Mouse (Mus musculus): ENCODE data around the gene Tmc2.

Gene Tmc2

DNA sequence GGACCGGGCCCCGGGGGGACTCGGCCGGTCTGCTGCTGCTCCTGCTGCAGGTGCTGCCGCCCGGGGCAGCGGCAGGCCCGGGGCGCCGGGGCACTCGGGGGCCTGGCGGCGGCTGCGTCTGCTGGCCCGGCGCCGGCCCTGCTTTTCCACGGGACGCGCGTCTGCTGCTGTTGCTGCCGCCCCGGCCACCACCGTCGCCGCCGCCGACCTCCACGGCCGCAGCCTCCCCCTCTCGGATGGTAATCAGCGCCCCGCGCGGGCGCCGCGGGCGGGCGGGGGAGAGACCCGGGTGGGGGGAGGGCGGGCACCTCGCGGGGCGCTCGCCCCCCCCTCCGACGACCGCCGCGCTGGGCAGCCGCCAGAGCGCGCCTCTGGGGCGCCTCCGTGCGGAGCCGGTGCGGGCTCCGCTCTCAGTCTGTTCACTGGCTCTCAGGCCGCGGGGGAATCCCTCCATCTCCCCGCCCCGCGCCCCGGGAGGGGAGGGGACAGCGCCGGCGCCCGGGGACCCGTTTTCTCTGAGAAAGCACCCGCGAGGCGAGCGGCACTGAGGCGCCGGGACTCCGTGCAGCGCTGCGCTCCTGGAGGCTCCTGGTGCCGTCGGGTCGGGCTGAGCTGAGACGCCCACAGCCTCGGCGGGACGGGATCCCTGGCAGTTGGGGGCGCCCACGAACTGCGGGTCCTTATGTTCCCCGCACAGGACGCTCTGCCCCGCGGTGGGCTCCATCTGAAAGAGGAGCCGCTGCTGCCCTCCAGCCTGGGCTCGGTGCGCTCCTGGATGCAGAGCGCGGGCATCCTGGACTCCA, 100.5 kb downstream of the Tmc2 start:
- in situ Hi-C loops (cut with MboI, MseI) = no loop called here

DNA sequence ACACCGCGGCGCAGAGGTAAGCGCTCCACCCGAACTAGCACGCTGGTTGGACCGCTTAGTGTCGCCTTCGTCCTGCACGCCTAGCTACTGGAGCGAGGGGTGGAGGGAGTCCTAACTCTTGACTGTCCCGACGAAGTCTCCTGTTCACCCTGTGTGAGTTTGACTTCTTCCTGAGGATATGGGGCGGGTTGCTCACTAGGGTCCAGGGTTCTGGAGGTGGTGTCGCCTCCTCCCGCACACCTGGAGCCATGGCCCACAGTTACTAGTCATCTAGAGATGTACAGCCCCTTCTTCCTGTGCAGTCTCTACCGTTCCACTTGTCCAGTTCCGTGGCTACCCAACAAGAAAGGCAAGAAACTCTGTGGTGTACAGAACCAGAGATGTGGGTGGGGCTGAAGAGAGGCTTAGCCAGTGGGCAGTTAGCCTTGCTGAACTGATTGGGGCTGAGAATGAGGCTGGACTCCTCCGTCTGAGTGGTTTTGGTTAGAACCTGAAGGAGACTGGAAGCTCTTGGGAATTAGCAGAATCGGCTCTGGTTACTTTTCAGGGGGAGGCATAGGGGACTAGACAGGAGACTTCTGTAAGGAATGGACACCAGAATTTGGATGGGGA, 101.2 kb downstream of the Tmc2 start:
- in situ Hi-C loops (cut with MboI, MseI) = no loop called here

DNA sequence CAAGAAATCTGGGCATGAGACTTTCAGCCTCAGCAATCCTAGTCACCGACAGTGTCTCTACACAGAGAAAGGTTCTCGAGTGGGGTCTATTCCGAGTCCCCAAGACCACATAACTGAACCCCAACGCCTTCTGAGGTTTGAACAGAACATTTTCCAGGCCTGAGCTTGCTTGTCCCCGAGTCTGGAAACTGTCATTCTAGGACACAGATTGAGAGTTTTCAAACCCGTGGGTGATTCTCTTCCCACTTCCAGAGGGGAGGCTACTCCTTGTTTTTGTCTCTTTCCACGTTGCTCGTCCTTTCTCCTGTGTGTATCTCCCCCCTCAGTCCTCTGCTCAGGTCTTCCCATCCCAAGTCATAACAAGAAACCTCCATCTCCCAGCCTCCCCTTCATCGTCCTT, 102.6 kb downstream of the Tmc2 start:
- in situ Hi-C loops (cut with MboI, MseI) = no loop called here

DNA sequence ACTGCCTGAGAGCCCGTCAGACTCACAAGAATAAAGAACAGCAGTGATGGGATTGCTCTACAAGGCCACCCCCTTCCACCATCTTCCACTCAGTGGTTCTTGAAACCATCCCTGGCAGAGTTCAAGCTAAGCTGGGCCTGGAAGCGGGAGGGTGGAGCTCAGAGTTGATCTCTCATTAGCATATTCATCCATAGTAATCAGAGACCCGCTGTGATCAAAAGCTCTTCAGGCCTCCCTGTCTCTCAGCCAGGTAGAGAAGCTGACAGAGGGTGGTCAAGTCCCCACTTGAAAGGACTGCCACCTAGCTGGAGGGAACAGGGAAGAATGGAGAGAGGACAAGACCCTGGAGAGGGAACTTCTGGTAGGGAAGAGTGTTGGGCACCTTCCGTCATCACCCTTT, 108.0 kb downstream of the Tmc2 start:
- in situ Hi-C loops (cut with MboI, MseI) = no loop called here

Measured in T-helper 2 cell (primary cell).